Mouse (Mus musculus) spleen, embryonic (tissue): ENCODE measurements at regions not wholly inside any gene's neighbourhood (a gene's known extent, or its start where the extent isn't known, plus 50 kb on each side); places are given as distances from the start of the nearest gene placed in this dataset.

Experiments used
- CTCF ChIA-PET: fragments of 350-600 bp; sonication (Branson Sonifier 250); formaldehyde crosslinking; loops from one replicate; lab custom pipeline; 2022; lab: Charles Lee

- CTCF ChIA-PET, result interaction anchor here (0.6 kb wide), 1 partner anchor 607 kb away, joined by 3 read pairs; no protein-coding TSS in a partner anchor
Observed at GRCm38 (mm10) chr16:24259711-24260230, 133.5 kb upstream of the Lpp start.

GRCm38 (mm10) chr16:24258991-24259390 lies 134.3 kb upstream of the Lpp start:
- CTCF ChIA-PET, result interaction anchor here (0.6 kb wide), 1 partner anchor 607 kb away, joined by 3 read pairs; no protein-coding TSS in a partner anchor

GRCm38 (mm10) chr16:24255037-24255436 lies 138.3 kb upstream of the Lpp start:
- CTCF ChIA-PET, result no interaction called here

- CTCF ChIA-PET, result no interaction called here
Observed at GRCm38 (mm10) chr16:24254590-24254989, 138.7 kb upstream of the Lpp start.

- CTCF ChIA-PET, result no interaction called here
Observed at GRCm38 (mm10) chr16:24254143-24254542, 139.2 kb upstream of the Lpp start.

- CTCF ChIA-PET, result no interaction called here
Observed at GRCm38 (mm10) chr16:24247291-24247690, 146.0 kb upstream of the Lpp start.

GRCm38 (mm10) chr16:24238075-24238555 lies 155.2 kb upstream of the Lpp start:
- CTCF ChIA-PET, result interaction anchor here (0.6 to 1.4 kb wide), 2 partner anchors 19 to 231 kb away, joined by 3 to 4 read pairs; no protein-coding TSS in a partner anchor

- CTCF ChIA-PET, result interaction anchor here (0.6 to 1.4 kb wide), 2 partner anchors 19 to 393 kb away, joined by 3 read pairs; no protein-coding TSS in a partner anchor
Observed at GRCm38 (mm10) chr16:24237425-24237824, 155.9 kb upstream of the Lpp start.

- CTCF ChIA-PET, result interaction anchor here (0.6 kb wide), 1 partner anchor 392 kb away, joined by 3 read pairs; no protein-coding TSS in a partner anchor
Observed at GRCm38 (mm10) chr16:24237013-24237412, 156.3 kb upstream of the Lpp start.

GRCm38 (mm10) chr16:24236511-24236910 lies 156.8 kb upstream of the Lpp start:
- CTCF ChIA-PET, result no interaction called here

- CTCF ChIA-PET, result interaction anchor here (0.6 kb wide), 1 partner anchor 126 kb away, joined by 4 read pairs; no protein-coding TSS in a partner anchor
Observed at GRCm38 (mm10) chr16:24234795-24235194, 158.5 kb upstream of the Lpp start.

- CTCF ChIA-PET, result no interaction called here
Observed at GRCm38 (mm10) chr16:24232001-24232530, 161.2 kb upstream of the Lpp start.

GRCm38 (mm10) chr16:24231506-24231905 lies 161.8 kb upstream of the Lpp start:
- CTCF ChIA-PET, result no interaction called here

- CTCF ChIA-PET, result no interaction called here
Observed at GRCm38 (mm10) chr16:24229002-24229607, 164.2 kb upstream of the Lpp start.

- CTCF ChIA-PET, result no interaction called here
Observed at GRCm38 (mm10) chr16:24225897-24226296, 167.4 kb upstream of the Lpp start.

- CTCF ChIA-PET, result interaction anchor here (0.8 kb wide), 1 partner anchor 577 kb away, joined by 6 read pairs; no protein-coding TSS in a partner anchor
Observed at GRCm38 (mm10) chr16:24225090-24225489, 168.2 kb upstream of the Lpp start.

GRCm38 (mm10) chr16:24223901-24224300 lies 169.4 kb upstream of the Lpp start:
- CTCF ChIA-PET, result no interaction called here

- CTCF ChIA-PET, result no interaction called here
Observed at GRCm38 (mm10) chr16:24223527-24223880, 169.8 kb upstream of the Lpp start.

GRCm38 (mm10) chr16:24222759-24223526 lies 170.4 kb upstream of the Lpp start:
- CTCF ChIA-PET, result no interaction called here

- CTCF ChIA-PET, result interaction anchor here (0.8 kb wide), 1 partner anchor 26 kb away, joined by 3 read pairs; no protein-coding TSS in a partner anchor
Observed at GRCm38 (mm10) chr16:24221992-24222391, 171.3 kb upstream of the Lpp start.

GRCm38 (mm10) chr16:24220613-24221012 lies 172.7 kb upstream of the Lpp start:
- CTCF ChIA-PET, result interaction anchor here (0.7 kb wide), 1 partner anchor 24 kb away, joined by 8 read pairs; no protein-coding TSS in a partner anchor

- CTCF ChIA-PET, result interaction anchor here (0.5 kb wide), 1 partner anchor 65 kb away, joined by 4 read pairs; no protein-coding TSS in a partner anchor
Observed at GRCm38 (mm10) chr16:24219691-24220090, 173.6 kb upstream of the Lpp start.
